Mouse (Mus musculus) testis, adult 2 months (tissue): ENCODE measurements around the gene Cyp2s1.

Experiments used
- CTCF ChIP-seq: fragments of 200-500 bp; IDR thresholded peaks from 2 replicates; pipeline ENCODE4 v1.5.1; 2012; ENCODE audit warnings: low read depth, mild to moderate bottlenecking, inconsistent platforms, low read length, moderate library complexity; ENCODE audit not compliant: control insufficient read depth, insufficient read depth, insufficient replicate concordance
- POLR2A ChIP-seq: fragments of 200-500 bp; IDR thresholded peaks from 2 replicates; pipeline ENCODE4 v1.6.1; 2012; ENCODE audit warnings: low read depth, mild to moderate bottlenecking, inconsistent platforms, low read length, moderate library complexity; ENCODE audit not compliant: control insufficient read depth

GRCm38 (mm10) chr7:25766108-25766507 is 50.6 kb downstream of the Cyp2s1 start:
- TF ChIP-seq CTCF, result no peak
- no peak for TF ChIP-seq POLR2A
